Mouse (Mus musculus) heart, postnatal 36 days (tissue): Measurements from ENCODE around the gene Smr2. TPM values are rescaled to one million over a fixed set of nuclear protein-coding genes. Genes with fewer than 3 reads are reported as not detected.
"Not testable (repeated sequence)": the region's sequence is repeated elsewhere in the genome, so short reads cannot be mapped to it uniquely, and the experiment has no call there.

Source experiments
- DNase-seq, 2 experiments: peaks; one replicate each; pipeline ENCODE4 v3.0.0; 2021 to 2022
- intact Hi-C: fragments of 180-260 bp; cut with DNase I; formaldehyde crosslinking; loops from one replicate; pipeline ENCODE4 v1.15.1; 2025
- total RNA-seq, 2 experiments: library from RNA; stranded (reverse); gene quantifications; 2 replicates each; pipeline ENCODE4 v1.2.3; 2021

Gene Smr2
- not detected for total RNA-seq

DNA sequence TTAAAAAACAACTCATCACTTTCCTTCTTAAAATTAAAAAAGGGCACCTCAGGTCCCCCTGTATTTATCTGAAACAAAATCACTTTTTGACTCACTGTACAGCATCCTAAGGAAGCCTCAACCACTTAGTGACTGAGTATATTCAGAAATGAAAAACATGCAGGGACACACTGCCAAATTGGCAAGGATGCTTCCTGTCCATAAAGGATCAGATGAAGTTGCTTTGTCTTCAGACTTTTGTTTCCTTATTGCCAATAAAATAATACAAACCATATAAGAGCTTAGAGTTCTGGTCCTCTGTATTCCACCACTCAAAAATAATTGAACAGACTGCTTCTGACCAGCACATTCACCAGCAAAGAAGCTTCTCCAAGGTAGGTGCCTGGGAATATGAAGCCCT is at the start of gene Smr2:
Gene Smr2, plus strand, starts transcription at position 301 of the 400 bp plus-strand sequence.
- intact Hi-C loops, DNase-seq: not testable (repeated sequence)

DNA sequence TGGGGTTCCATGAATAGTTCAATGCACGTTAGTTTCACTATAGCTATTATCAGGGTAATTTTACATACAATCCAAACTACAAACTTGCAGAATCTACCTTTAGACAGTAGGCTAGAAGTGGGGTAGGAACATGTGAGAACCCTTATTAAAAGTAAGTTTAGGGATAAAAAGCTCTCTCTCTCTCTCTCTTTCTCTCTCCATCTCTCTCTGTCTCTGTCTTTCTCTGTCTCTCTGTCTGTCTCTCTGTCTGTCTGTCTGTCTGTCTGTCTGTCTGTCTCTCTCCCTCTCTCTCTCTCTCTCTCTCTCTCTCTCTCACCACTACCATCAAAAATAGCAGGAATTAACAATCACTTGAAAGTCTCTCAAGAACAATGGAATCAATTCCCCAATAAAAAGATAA is 25.1 kb downstream of the Smr2 start, which contains the start of gene Gm11116:
Gene Gm11116, minus strand, starts transcription at position 101 of the 400 bp plus-strand sequence.
- no peak for DNase-seq
- intact Hi-C loops = no loop called here

DNA sequence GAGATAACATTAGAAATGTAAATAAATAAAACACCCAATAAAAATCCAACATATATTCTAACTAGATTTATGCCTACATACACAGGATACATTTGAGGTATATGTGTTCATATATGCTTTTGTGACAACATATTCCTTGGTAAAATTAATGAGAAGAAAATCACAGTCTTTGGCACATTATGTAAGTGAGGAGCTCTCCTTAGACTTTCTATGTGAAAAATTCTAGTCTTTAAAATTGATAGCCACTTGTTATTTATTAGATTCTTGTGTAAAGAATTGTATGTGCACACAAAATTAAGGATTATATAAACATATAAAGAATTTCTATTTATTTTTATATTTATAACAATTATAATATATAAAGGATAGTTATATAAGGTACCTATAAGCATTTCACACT is 67.6 kb downstream of the Smr2 start, which contains the start of gene Gm11115:
Gene Gm11115, minus strand, starts transcription at position 101 of the 400 bp plus-strand sequence.
- intact Hi-C loops = no loop called here

More for the DNA sequence above, 67.6 kb downstream of the Smr2 start, which contains the start of gene Gm11115:
- DNase-seq = no peak

Other genes starting within 250 kb of the Smr2 start
- gene Odam, start 201.5 kb upstream of the Smr2 start, total RNA-seq = not detected
- not detected for gene Csn3, start 161.0 kb upstream of the Smr2 start, total RNA-seq
- gene 2310003L06Rik, start 117.1 kb upstream of the Smr2 start, total RNA-seq = not detected
- gene Gm28434, start 117.0 kb upstream of the Smr2 start, total RNA-seq = not detected
- not detected for gene Cabs1, start 107.1 kb upstream of the Smr2 start, total RNA-seq
- gene Smr3a, start 84.0 kb upstream of the Smr2 start, total RNA-seq = not detected
- not detected for gene Gm11116, start 25.0 kb downstream of the Smr2 start, total RNA-seq
- gene Gm11115, start 67.5 kb downstream of the Smr2 start, total RNA-seq = not detected
- gene Gm7714, start 182.4 kb downstream of the Smr2 start, total RNA-seq = not detected
- gene Prol1, start 230.8 kb downstream of the Smr2 start, total RNA-seq = not detected